ENCODE assay signal across 17 mouse cellular contexts in genomic region chr16:14058541-14058940, GRCm38 (mm10).
DNase-seq lines count a peak whose midpoint lies in the region; ATAC-seq lines count a peak whose summit lies in the region.
"Had no signal": no experiment of that assay in that cellular context is flagged by ENCODE, and none has a peak within 500 bp of the region (broad histone marks: within the 10 kb centered on the region; RNA-seq: fewer than 3 reads in every experiment).

No protein-coding gene starts in this region.

- no peaks in the 10 kb centered on the region for H3K27me3 ChIP-seq in forebrain, embryonic 14.5 days (replicated peaks; ENCODE audit: control insufficient read depth, insufficient read depth, low read length)
- no peaks in the 10 kb centered on the region for H3K27me3 ChIP-seq in midbrain, embryonic 13.5 days
- H3K27me3 ChIP-seq: limb, embryonic 12.5 days; liver, embryonic 15.5 days had no signal

- peaks cover 11% of the 10 kb centered on the region; the same call in 1 of the 2 replicates for H3K4me1 ChIP-seq in forebrain, embryonic 14.5 days (ENCODE audit: control insufficient read depth, insufficient read depth, low read length)
- peaks cover 15% of the 10 kb centered on the region for H3K4me1 ChIP-seq in midbrain, embryonic 13.5 days (replicated peaks)
- H3K4me1 ChIP-seq: liver, embryonic 15.5 days had no signal

- intact Hi-C loops in heart, postnatal 14 days (cut with DNase I) = no loop called here

- H3K9me3 ChIP-seq in forebrain, embryonic 14.5 days (replicated peaks; ENCODE audit: control insufficient read depth, low read length) = no peaks in the 10 kb centered on the region
- no peaks in the 10 kb centered on the region for H3K9me3 ChIP-seq in midbrain, embryonic 13.5 days
- H3K9me3 ChIP-seq: limb, embryonic 12.5 days; liver, embryonic 15.5 days had no signal

- 3% methylated on average over 1 of the region's 1 CpGs for WGBS in forebrain, embryonic 14.5 days
- 0% methylated on average over 1 of the region's 1 CpGs for WGBS in midbrain, embryonic 13.5 days

- 0 out of 2 replicates have a peak, but pooled peaks cover 3% of the 10 kb centered on the region for H3K36me3 ChIP-seq in forebrain, embryonic 14.5 days (ENCODE audit: control insufficient read depth, insufficient read depth, low read length)
- H3K36me3 ChIP-seq in midbrain, embryonic 13.5 days = peaks cover 2% of the 10 kb centered on the region; the same call in 1 of the 2 replicates
- H3K36me3 ChIP-seq: limb, embryonic 12.5 days; liver, embryonic 15.5 days had no signal

- no peak overlapping the region for H3K9ac ChIP-seq in forebrain, embryonic 14.5 days (ENCODE audit: low read length)
- H3K9ac ChIP-seq in midbrain, embryonic 13.5 days (replicated peaks) = no peak overlapping the region
- H3K9ac ChIP-seq: limb, embryonic 12.5 days; liver, embryonic 15.5 days had no signal

- no peak overlapping the region for H3K27ac ChIP-seq in forebrain, embryonic 14.5 days (ENCODE audit: low read depth, low read length)
- H3K27ac ChIP-seq in midbrain, embryonic 13.5 days = no peak overlapping the region
- H3K27ac ChIP-seq: limb, embryonic 12.5 days; liver, embryonic 15.5 days had no signal

- H3K4me2 ChIP-seq in forebrain, embryonic 14.5 days (ENCODE audit: low read length) = no peak overlapping the region
- no peak overlapping the region for H3K4me2 ChIP-seq in midbrain, embryonic 13.5 days (replicated peaks)
- H3K4me2 ChIP-seq: limb, embryonic 12.5 days; liver, embryonic 15.5 days had no signal

- no peak overlapping the region for H3K4me3 ChIP-seq in forebrain, embryonic 14.5 days (ENCODE audit: low read depth, low read length)
- no peak overlapping the region for H3K4me3 ChIP-seq in midbrain, embryonic 13.5 days (replicated peaks)
- H3K4me3 ChIP-seq: limb, embryonic 12.5 days; liver, embryonic 15.5 days had no signal

- peak; percentile 83 for ATAC-seq in forebrain, embryonic 14.5 days
- ATAC-seq in midbrain, embryonic 13.5 days = peak; percentile 72

- DNase-seq in heart, adult 11 months = peak; percentile 37
- DNase-seq in heart, postnatal 14 days = no peak
- DNase-seq in ZHBTc4 (ENCODE audit: low read depth, low spot score) = peak; percentile 7
- DNase-seq in forebrain, embryonic 14.5 days (ENCODE audit: low spot score) = peak; percentile 78
- DNase-seq in kidney, adult 8-10 months = no peak
- no peak for DNase-seq in right cerebral cortex, adult 2 months (ENCODE audit: low spot score in 2 of 2)
- no peak for DNase-seq in gastrocnemius, postnatal 4 days (ENCODE audit: low spot score in 2 of 2)
- DNase-seq: adrenal gland, adult 2 months; cerebellum, adult 9-11 months; heart, adult 18-20 months; heart, postnatal 10 days; kidney, postnatal 25 days; lung, postnatal 4 days; right cerebral cortex, postnatal 4 days had no signal

Comparison
In these comparisons a context has a peak if more than half of its experiments do, and no peak if none do; other contexts are left out.
1. DNase-seq: peak in heart, adult 11 months (single experiment), ZHBTc4 (single experiment) and forebrain, embryonic 14.5 days (single experiment); none in heart, postnatal 14 days (0 of 2), kidney, adult 8-10 months (0 of 2), right cerebral cortex, adult 2 months (0 of 2) and gastrocnemius, postnatal 4 days (0 of 2).